Mouse (Mus musculus): Measurements from ENCODE around the gene Nav2.

The Nav2 gene

DNA sequence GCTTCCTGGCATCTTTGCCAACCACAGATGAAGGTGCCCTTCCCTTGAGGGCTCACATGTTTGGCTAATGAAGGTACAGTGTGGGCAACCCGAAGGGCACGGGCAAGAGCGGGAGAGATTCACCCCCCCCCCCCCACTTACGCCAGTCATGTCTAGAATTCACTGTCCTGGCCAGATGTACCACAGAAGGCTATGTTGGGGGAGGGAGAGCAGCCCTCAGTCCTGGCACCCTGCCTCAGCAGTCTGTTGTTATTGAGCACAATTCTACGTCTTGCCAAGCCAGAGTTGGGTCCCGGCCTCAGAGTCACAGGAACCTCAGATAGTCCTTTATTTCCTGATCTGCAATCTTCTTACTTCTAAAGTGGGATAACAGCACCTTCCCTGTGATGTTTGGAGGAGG lies 357.9 kb downstream of the Nav2 start:
- ATAC-seq (ENCODE audit: insufficient number of reproducible peaks, low FRiP score, low TSS enrichment) = no peak

DNA sequence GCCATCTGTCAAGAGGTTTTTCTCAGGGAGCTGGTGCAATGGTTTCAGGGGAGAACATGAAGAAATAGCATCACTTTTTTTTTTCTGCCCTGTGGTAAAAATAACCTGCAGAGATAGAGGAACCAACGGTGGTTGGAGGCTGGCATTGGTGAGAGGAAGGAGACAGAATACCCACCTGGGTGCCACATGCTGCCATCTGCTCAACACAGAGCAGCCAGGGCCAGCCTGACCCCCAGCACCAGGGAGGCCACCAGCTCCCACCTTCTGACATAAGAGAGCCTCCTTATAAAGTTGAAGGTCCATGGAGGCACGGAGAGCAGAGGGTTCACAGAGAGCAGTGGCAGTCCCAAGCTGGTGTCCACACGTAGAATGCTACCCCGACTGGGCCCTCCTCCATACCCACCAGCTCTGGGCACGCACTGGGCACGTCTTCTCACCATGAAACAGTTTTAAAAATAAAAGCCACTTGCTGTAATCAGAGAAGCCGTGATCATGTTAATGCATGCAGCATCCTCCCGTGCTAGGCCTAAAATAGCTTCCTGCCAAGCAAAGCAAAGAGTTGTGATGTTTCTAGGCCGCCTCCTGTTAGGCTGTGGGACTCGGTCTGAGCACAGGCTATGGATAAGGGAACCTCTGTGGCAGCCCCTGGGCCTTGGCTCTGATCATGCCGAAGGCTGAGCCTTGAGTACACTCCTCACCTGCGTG lies 359.3 kb downstream of the Nav2 start:
- ATAC-seq (ENCODE audit: insufficient number of reproducible peaks, low FRiP score, low TSS enrichment) = peak; percentile 57

GRCm38 (mm10) chr7:49268401-49268921 lies 359.9 kb downstream of the Nav2 start:
- no peak for ATAC-seq (ENCODE audit: insufficient number of reproducible peaks, low FRiP score, low TSS enrichment)

DNA sequence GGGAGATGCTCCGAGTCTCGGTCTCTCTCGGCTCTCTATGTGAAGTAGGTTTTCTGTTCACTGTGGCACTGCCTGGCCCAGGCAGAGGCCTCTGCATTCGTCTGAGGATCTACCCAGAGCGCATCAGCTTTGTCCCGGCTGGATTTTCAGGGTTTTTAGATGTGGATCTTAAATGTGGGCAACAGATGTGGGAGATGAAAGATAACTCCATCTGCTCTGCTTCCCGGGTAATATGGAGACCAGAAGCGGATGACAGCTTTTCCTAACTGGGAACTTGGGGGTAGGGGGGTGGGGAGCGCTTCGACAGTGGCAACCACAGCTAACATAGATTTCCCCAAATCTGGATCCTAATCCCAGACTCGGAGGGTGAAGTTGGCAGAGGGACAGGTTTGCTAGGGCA lies 362.3 kb downstream of the Nav2 start:
- no peak for ATAC-seq (ENCODE audit: insufficient number of reproducible peaks, low FRiP score, low TSS enrichment)

DNA sequence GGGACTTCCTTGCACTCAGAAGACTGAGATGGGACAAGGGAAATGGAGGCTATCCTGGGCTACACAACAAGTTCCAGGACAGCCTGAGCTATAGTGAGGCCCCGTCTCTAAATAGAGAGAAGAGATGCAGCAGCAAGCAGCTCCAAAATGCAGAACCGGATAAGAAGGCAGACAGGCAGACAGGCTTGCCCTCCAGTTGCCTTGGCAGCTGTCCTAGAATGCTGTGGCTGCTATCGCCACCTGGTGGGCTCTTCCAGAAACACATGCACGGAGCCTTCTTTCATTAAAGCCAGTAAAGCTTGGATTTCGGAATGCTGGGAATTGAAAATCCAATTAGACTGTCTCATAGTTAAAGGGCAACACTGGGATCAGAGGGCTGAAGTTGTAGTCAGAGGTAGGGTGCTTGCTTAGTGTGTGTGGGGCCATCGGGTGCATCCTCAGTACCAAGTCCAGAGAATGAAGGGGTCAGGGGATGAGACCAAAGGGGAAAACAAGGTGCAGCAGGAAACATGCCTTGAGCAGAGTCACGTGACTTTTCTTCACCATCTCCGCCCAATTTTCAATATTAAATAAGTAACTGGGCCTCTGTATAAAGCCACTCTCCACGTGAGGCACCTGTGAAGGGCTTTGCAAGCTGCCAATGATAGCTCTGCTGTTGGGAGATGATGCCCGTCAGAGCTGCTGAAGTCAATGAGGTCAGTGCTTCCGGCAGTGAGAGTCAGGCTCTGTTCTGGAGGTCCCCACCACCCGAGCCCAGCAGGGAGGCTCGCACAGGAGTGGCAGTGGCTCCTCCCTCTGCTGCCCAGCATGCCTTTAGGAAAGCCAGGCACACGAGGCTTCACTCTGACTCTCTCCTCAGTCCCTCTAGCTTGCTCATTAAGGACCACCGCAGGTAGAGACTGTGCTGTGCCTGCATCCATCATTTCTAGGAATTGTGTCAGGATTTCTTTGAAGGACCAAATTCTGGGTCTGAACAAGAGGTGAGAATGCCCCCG lies 364.2 kb downstream of the Nav2 start:
- 0 out of 2 replicates have a peak, but pooled peaks have one; percentile 36 for ATAC-seq (ENCODE audit: insufficient number of reproducible peaks, low FRiP score, low TSS enrichment)

DNA sequence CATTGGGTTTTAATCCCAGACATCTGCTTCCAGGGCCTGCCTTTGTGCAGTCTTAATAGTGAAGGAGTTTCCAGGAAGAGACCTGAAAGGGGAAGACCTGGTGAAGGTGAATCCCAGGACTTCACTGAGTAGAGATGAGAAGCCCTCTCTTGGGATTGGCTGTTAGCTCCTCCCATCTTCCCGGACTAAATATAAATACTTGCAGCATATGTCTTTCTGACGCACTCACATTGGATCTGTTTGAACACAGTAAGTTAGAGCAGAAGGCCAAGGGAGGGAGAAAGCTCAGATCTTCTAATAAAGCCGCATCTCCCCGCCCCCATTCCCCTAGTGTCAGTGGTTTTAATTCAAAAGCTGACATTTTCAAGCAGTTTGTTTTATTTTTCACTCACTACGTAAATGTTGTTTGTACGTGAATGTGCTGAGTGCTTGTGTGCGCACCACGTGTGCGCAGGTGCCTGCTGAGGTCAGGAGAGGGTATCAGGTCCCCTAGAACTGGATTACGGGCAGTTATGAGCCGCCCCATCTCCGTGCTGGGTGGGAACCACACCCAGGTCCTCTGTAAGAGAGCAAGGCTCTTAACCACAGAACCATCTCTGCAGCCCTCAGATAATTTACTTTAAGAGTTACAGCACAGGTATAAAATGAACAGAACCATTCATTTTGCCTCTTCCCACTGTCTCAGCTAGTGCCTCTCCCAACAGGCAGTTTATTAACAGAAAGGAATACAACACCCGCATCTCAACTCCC lies 365.6 kb downstream of the Nav2 start:
- ATAC-seq (ENCODE audit: insufficient number of reproducible peaks, low FRiP score, low TSS enrichment) = no peak

GRCm38 (mm10) chr7:49274676-49275075 lies 366.2 kb downstream of the Nav2 start:
- no peak for ATAC-seq (ENCODE audit: insufficient number of reproducible peaks, low FRiP score, low TSS enrichment)

GRCm38 (mm10) chr7:49276163-49276562 lies 367.6 kb downstream of the Nav2 start:
- no peak for ATAC-seq (ENCODE audit: insufficient number of reproducible peaks, low FRiP score, low TSS enrichment)

- ATAC-seq (ENCODE audit: insufficient number of reproducible peaks, low FRiP score, low TSS enrichment) = no peak
Measured at GRCm38 (mm10) chr7:49277685-49278084, 369.2 kb downstream of the Nav2 start.

GRCm38 (mm10) chr7:49278531-49278930 lies 370.0 kb downstream of the Nav2 start:
- no peak for ATAC-seq (ENCODE audit: insufficient number of reproducible peaks, low FRiP score, low TSS enrichment)

DNA sequence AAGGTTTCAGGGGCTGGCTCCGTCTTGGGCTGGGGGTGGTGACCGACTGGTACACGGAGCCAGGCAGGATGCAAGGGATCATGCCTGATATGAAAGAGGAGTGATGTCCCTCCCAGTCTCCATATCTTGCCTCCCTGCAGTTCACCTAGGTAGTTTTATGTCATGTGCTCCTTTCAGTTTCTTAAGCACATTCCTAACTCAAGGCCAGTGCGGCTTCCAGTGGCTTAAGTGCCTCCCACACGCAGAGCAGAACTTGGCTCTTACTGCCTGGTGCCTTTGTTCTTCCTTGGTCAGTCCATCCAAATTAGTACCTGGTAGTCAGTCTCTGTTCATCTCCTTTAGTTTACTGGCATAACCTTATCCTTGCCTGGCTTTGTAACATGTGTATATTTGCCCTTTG lies 371.9 kb downstream of the Nav2 start:
- no peak for ATAC-seq (ENCODE audit: insufficient number of reproducible peaks, low FRiP score, low TSS enrichment)

GRCm38 (mm10) chr7:49282446-49282845 lies 373.9 kb downstream of the Nav2 start:
- no peak for ATAC-seq (ENCODE audit: insufficient number of reproducible peaks, low FRiP score, low TSS enrichment)

DNA sequence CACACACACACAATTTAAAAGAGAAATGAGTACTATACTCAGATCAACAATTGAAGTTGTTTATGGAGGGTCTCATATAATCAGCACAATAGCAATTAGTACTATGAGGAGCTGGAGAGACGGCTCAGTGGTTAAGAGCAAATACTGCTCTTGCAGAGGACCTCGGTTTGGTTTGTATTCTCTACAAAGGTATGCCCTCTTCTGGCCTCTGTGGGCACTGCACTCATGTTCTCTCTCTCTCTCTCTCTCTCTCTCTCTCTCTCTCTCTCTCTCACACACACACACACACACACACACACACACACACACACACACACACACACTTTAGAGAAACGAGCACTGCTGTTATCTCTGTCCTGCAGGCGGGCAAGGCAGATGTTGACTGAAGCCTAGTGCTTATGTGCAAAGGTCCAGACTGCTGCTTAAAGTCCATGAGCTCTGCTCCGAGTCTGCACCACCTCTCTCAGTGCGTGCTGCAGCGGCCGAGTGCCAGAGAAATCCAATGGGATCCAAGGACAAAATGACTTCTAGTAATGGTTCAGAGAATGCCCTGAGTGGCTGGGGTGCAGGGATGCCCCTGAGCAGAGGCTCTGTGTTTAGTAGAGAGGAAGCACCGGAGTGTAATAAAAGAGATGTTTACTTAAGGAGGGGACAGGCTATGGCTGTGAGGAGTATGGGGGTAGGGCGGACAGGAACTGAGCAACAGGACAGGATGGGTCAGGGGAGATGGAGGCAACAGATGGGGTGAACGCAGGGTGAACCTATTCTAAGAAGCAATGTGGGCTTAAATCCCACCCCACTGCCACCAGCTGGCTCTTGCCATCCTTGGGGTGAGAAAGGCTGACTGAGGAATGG lies 375.2 kb downstream of the Nav2 start:
- ATAC-seq (ENCODE audit: insufficient number of reproducible peaks, low FRiP score, low TSS enrichment) = no peak

DNA sequence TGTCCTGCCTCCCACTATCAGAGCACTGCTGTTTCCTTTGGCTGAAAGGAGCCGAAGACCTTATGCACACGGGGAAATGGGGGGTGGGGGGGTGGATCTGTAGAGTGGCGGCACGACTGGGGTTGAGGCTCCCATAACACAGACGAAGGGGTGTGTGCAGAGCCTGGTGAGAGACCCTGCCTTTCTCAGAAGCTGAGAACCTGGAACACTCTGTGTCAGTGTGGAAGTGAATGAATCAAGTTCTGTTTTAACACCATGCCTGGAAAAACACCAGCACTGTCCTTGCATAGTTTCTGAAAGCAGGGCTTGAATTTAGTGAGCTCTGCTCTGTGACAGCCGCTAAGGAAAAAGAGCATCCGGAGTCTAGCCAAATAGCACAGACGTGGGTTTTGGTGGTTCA lies 379.7 kb downstream of the Nav2 start:
- no peak for ATAC-seq (ENCODE audit: insufficient number of reproducible peaks, low FRiP score, low TSS enrichment)

GRCm38 (mm10) chr7:49290308-49290707 lies 381.8 kb downstream of the Nav2 start:
- ATAC-seq (ENCODE audit: insufficient number of reproducible peaks, low FRiP score, low TSS enrichment) = no peak

- ATAC-seq (ENCODE audit: insufficient number of reproducible peaks, low FRiP score, low TSS enrichment) = no peak
Measured at GRCm38 (mm10) chr7:49291208-49291892, 382.8 kb downstream of the Nav2 start.

DNA sequence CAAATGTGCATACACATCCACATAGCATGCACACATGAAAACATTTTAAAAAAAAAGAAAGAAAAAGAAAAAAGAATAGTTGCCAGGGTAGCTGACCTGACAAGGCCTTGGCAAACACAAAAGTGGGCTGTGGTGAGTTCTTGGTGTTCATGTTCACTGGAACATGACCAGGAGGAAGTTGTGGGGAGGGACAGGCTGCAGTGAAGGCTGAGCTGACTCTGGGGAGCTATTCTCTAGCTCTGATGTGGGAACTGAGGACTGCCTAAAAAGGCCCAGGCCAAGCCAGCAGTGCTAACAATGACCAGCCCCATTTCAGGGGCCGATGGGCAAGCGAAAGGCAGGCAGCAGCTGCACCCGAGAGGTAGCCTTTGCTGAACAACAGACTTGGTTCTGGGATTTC lies 388.6 kb downstream of the Nav2 start:
- no peak for ATAC-seq (ENCODE audit: insufficient number of reproducible peaks, low FRiP score, low TSS enrichment)

DNA sequence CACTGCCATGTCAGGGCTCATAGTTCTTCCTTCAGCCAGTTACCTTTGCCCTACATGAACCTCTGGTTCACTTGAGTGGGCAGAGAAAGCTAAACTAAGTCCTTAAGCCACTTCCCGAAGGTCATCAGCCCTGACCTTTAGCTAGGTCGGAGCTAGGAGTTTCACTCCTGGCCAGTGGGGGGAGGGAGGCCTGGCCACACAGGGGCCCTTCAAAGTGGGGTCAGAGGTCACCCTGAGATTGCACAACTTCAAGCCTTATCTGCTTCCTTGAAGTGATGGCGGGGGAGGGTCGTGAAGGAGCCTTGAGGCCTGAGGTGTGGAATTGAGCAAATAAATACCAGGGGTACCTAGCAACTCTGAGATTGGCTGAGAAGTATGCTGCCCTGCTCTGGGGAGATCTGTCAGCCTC lies 389.9 kb downstream of the Nav2 start:
- ATAC-seq (ENCODE audit: insufficient number of reproducible peaks, low FRiP score, low TSS enrichment) = no peak

DNA sequence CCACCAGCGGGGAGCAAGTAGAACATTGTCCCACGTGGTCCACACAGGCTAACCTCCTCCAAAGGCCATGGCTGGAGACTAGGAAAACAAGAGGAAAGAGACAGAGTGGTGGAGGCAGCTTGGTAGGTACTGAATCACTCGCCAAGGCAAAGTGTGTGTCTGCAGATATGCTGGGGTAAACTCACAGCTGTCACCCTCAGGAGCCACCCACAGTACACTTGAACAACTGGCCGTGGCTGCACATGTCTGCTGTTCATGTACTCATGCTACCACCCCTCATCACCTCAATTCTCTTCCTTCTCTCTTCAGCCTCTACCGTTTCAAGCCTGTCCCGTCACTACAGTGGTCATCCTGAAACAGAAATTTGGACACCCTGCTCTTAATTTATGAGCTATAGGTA lies 393.0 kb downstream of the Nav2 start:
- ATAC-seq (ENCODE audit: insufficient number of reproducible peaks, low FRiP score, low TSS enrichment) = no peak

Measured in cerebellum, adult (tissue).